Mouse (Mus musculus) C2C12 (cell line): Measurements from ENCODE around the gene Xylt1. TPM values are rescaled to one million over a fixed set of nuclear protein-coding genes. Genes with fewer than 3 reads are reported as not detected.

ENCODE experiments used
- H3K27me3 ChIP-seq: one replicate; pipeline ENCODE4 v1.6.1; 2011; ENCODE audit not compliant: control insufficient read depth, insufficient read depth, insufficient read length
- H3K36me3 ChIP-seq: one replicate; pipeline ENCODE4 v1.6.1; 2011; ENCODE audit not compliant: control insufficient read depth, insufficient read depth
- H3K4me3 ChIP-seq: one replicate; pipeline ENCODE4 v1.5.1; 2011; ENCODE audit warnings: mild to moderate bottlenecking, control low read depth; ENCODE audit not compliant: poor library complexity, insufficient read depth, severe bottlenecking
- H3K79me2 ChIP-seq: one replicate; pipeline ENCODE4 v1.6.1; 2011; ENCODE audit not compliant: control insufficient read depth, insufficient read depth
- H3K79me3 ChIP-seq: one replicate; pipeline ENCODE4 v1.6.1; 2011; ENCODE audit warnings: low read depth, control low read depth
- H3ac ChIP-seq: one replicate; pipeline ENCODE3; 2011; ENCODE audit warnings: low read depth; ENCODE audit not compliant: control insufficient read depth, insufficient read length
- CEBPB ChIP-seq: IDR thresholded peaks from one replicate; pipeline ENCODE4 v1.6.1; 2011; ENCODE audit warnings: low read depth, mild to moderate bottlenecking, control low read depth, moderate library complexity
- CTCF ChIP-seq: IDR thresholded peaks from one replicate; pipeline ENCODE4 v1.5.1; 2011; ENCODE audit not compliant: control insufficient read depth, insufficient read depth, insufficient read length
- FOSL1 ChIP-seq: IDR thresholded peaks from one replicate; pipeline ENCODE4 v1.8.0; 2011; ENCODE audit warnings: mild to moderate bottlenecking, low read length; ENCODE audit not compliant: poor library complexity, insufficient read depth, severe bottlenecking
- MAX ChIP-seq: IDR thresholded peaks from one replicate; pipeline ENCODE4 v1.6.1; 2011; ENCODE audit warnings: mild to moderate bottlenecking, control low read depth
- MYOD1 ChIP-seq: IDR thresholded peaks from one replicate; pipeline ENCODE4 v1.6.1; 2011; ENCODE audit warnings: low read depth; ENCODE audit not compliant: control insufficient read depth, insufficient read length
- MYOG ChIP-seq: IDR thresholded peaks from one replicate; pipeline ENCODE4 v1.6.1; 2011; ENCODE audit not compliant: control insufficient read depth, insufficient read length; ENCODE audit errors: extremely low read depth
- USF1 ChIP-seq: IDR thresholded peaks from one replicate; pipeline ENCODE4 v1.6.1; 2011; ENCODE audit warnings: low read depth, mild to moderate bottlenecking, control low read depth, moderate library complexity
- polyA plus RNA-seq: library from polyadenylated mRNA; unstranded; fragments of >200 nt; fragmentation: generic; extraction: Trizol; gene quantifications from one replicate; pipeline ENCODE4 v1.2.1, GENCODE M21; 2012; ENCODE audit warnings: missing spikeins

Gene Xylt1
- polyA plus RNA-seq, 1 experiment: not detected

DNA sequence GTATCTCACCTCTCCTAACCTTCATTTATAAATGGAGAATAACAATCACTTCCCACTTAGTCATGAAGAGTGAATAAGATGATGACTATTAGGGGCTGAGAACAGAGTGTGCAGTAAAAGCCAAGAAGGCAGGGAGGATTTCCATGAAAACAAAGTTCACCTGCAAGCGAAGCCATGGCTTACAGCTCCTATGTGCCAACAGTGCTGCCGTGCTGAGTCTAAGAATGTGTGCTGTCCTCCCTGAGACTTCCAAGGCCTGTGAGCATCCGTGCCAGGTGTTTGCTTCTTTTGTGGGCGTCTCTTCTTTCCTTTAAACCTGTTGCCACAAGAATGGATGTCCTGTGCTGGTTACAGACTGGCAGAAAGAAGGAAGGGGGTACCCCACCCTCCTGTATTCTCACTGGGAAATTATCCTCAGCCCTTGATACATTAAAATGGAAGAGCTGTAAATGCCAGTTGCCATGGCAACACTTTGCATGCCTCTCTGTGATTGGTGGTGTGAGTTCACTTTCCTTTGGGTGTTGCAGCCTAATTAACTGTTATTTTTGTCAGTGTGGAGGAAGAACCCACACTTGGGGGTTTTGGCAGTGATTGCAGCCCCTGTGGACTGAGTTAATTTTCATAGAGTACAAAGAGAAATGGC is 318.7 kb downstream of the Xylt1 start:
- Histone ChIP-seq H3K4me3 (no peak overlapping the region), H3K27me3 (no peaks in the 10 kb centered on the region)

DNA sequence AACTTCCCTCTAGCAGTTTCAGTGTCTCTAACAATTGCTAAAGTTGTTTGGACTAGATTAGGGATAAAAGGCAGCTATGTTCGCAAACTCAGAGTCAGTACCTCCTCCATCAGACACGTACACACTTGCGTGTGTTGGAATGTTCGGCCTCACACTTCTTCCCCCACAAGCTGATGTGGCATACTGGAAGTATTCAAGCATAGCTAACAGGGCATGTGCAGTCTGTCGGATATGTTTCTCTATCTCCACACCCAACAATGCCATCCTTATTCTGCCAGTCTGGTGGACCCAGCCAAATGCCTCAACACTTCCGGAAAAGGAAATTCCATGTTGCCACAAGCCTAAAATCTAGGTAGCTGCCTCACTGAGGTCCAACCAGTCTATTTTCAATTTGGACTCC is 319.3 kb downstream of the Xylt1 start:
- Histone ChIP-seq H3K4me3 (no peak overlapping the region), H3ac (no peak overlapping the region), H3K79me2 (no peaks in the 10 kb centered on the region), H3K27me3 (no peaks in the 10 kb centered on the region), H3K79me3 (no peaks in the 10 kb centered on the region), H3K36me3 (no peaks in the 10 kb centered on the region)
- no peak for TF ChIP-seq MAX
- no peak for TF ChIP-seq MYOG
- TF ChIP-seq FOSL1: no peak
- no peak for TF ChIP-seq CEBPB
- no peak for TF ChIP-seq MYOD1
- TF ChIP-seq CTCF: no peak
- no peak for TF ChIP-seq USF1

More for the DNA sequence above, 318.7 kb downstream of the Xylt1 start:
- no peaks in the 10 kb centered on the region for H3K79me2 ChIP-seq
- H3K79me3 ChIP-seq: no peaks in the 10 kb centered on the region
- no peak overlapping the region for H3ac ChIP-seq
- TF ChIP-seq MYOG (no peak), MAX (no peak), USF1 (no peak), CTCF (no peak), MYOD1 (no peak), FOSL1 (no peak), CEBPB (no peak)
- no peaks in the 10 kb centered on the region for H3K36me3 ChIP-seq

DNA sequence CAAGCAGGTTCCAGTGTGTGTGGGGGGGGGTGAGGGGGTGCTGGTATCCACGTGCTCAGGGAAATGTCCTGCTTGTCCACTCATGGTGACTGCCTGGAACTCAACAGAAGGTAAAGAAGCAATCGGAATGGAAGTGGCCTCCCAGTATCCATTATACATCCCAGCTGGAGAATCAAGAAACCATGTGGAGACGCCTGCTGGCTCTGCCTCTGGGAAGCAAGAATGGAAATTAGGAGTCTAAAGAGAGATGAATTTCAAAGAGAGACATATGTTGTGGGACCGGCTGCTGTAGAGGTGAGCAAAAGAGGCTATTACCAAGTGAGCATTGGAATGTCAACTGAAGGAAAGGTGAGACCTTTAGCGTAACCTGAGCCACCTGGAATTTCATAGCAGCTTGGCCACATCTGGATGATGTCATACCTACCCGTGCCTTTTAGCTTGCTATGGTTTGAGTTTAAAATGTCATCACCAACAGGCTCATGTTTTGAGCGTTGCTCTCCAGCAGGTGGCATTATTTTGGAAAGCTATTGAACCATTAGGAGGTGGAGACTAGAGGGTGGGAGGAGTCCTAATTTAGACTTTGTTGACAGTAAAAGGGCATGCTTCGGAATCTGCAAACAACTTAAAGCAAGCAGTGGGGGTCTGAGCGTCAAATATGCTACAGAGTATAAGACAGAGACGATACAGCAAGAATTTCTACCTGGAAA is 329.3 kb downstream of the Xylt1 start:
- no peaks in the 10 kb centered on the region for H3K36me3 ChIP-seq
- no peaks in the 10 kb centered on the region for H3K79me3 ChIP-seq
- no peaks in the 10 kb centered on the region for H3K27me3 ChIP-seq
- H3K79me2 ChIP-seq: no peaks in the 10 kb centered on the region
- no peak overlapping the region for H3ac ChIP-seq
- no peak overlapping the region for H3K4me3 ChIP-seq
- no peak for TF ChIP-seq FOSL1
- TF ChIP-seq CEBPB: no peak
- no peak for TF ChIP-seq CTCF
- no peak for TF ChIP-seq MYOG
- TF ChIP-seq MAX: no peak
- TF ChIP-seq USF1: no peak
- no peak for TF ChIP-seq MYOD1

DNA sequence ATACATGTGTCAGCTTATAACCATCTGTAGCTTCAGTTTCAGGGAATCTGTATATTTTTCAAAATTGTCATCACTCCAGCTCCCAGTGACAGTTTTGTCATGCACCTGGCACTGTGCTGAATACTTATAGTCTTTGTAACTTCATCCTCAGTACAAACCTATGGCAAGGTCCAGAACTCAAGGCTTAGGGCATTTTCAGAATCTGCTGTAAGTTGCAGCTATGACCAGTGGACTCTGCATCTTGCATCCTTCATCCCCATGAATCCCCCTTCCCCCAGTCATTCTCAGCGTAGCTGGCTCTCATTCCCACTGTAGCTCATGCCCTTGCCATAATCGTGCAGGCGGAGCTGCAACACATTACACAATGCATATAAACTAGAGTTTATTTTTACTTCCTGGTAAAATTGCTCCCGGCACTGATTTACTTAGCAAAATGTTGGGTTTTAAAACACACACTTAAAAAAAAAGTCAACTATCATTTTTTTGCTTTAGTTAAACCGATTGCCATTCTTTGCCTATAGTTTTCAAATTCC is 336.2 kb downstream of the Xylt1 start:
- no peak overlapping the region for H3ac ChIP-seq

DNA sequence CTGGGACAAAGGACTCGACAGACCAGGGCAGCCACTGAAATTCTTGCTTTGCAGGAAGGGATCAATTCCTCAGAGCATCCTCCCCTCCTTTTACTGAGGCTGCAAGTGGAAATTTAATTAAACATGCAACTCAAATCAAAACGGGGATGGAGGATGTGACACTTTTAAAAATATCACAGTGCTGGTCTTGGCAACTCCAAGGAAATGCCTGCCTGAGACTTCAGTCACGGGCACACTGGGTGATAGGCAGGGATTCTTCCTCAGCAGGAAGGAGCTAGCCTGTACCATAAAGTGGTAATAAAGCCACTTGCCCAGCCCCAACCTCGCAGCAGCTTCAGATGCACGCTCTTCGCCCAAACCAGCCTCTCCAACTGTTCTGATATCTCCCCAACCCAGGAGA is 339.6 kb downstream of the Xylt1 start:
- TF ChIP-seq CTCF: no peak
- no peak for TF ChIP-seq CEBPB
- no peak for TF ChIP-seq MAX
- TF ChIP-seq USF1: no peak
- Histone ChIP-seq H3ac (no peak overlapping the region), H3K27me3 (no peaks in the 10 kb centered on the region), H3K4me3 (no peak overlapping the region), H3K79me3 (no peaks in the 10 kb centered on the region), H3K79me2 (no peaks in the 10 kb centered on the region), H3K36me3 (no peaks in the 10 kb centered on the region)

More for the DNA sequence above, 336.2 kb downstream of the Xylt1 start:
- H3K4me3 ChIP-seq: no peak overlapping the region
- H3K79me2 ChIP-seq: no peaks in the 10 kb centered on the region
- H3K36me3 ChIP-seq: no peaks in the 10 kb centered on the region
- TF ChIP-seq USF1 (no peak), MYOG (no peak), MYOD1 (no peak), CEBPB (no peak), CTCF (no peak), FOSL1 (no peak)
- no peaks in the 10 kb centered on the region for H3K27me3 ChIP-seq
- H3K79me3 ChIP-seq: no peaks in the 10 kb centered on the region
